Mouse (Mus musculus) ES-E14 (cell line): ENCODE measurements at regions not wholly inside any gene's neighbourhood (a gene's known extent, or its start where the extent isn't known, plus 50 kb on each side); places are given as distances from the start of the nearest gene placed in this dataset.

ENCODE experiments used
- DNase-seq: peaks from one replicate; pipeline ENCODE4 v3.0.0-alpha.2; 2013; ENCODE audit warnings: low read depth, low spot score
- H3K27ac ChIP-seq: 2 replicates; pipeline ENCODE4 v1.5.1; 2012; ENCODE audit warnings: low read depth, mild to moderate bottlenecking, low read length, moderate library complexity, mixed read lengths; ENCODE audit not compliant: poor library complexity, insufficient read depth, severe bottlenecking
- H3K36me3 ChIP-seq: 2 replicates; pipeline ENCODE4 v1.6.1; 2012; ENCODE audit warnings: mild to moderate bottlenecking, low read length, moderate library complexity, mixed read lengths; ENCODE audit not compliant: control insufficient read depth, poor library complexity, insufficient read depth, severe bottlenecking
- H3K4me1 ChIP-seq, 2 experiments: fragments of 150-350 bp in 1 of 2; sonication (generic) in 1 of 2; 2 replicates each; pipeline ENCODE4 v1.6.1; 2012; ENCODE audit warnings: low read length in 2 of 2, mild to moderate bottlenecking in 1 of 2, mixed read lengths in 1 of 2; ENCODE audit not compliant: control insufficient read depth in 2 of 2, insufficient read depth in 2 of 2, poor library complexity in 1 of 2
- H3K4me3 ChIP-seq, 2 experiments: fragments of 150-350 bp in 1 of 2; sonication (generic) in 1 of 2; 2 replicates each; pipeline ENCODE4 v1.5.1; 2012; ENCODE audit warnings: low read length in 2 of 2, low read depth in 1 of 2, mild to moderate bottlenecking in 1 of 2, mixed read lengths in 1 of 2; ENCODE audit not compliant: insufficient read depth in 1 of 2, poor library complexity in 1 of 2, severe bottlenecking in 1 of 2
- H3K9ac ChIP-seq: 2 replicates; pipeline ENCODE4 v1.6.1; 2012; ENCODE audit warnings: low read depth, mild to moderate bottlenecking, low read length, mixed read lengths; ENCODE audit not compliant: poor library complexity, insufficient read depth, severe bottlenecking
- H3K9me3 ChIP-seq: fragments of 150-350 bp; sonication (generic); 2 replicates; pipeline ENCODE4 v1.6.1; 2012; ENCODE audit warnings: low read depth, mild to moderate bottlenecking, low read length; ENCODE audit not compliant: control insufficient read depth, insufficient read depth
- CHD2 ChIP-seq: IDR thresholded peaks from 2 replicates; pipeline ENCODE4 v1.6.1; 2014; ENCODE audit warnings: mild to moderate bottlenecking, low read depth, low read length, inconsistent platforms
- HCFC1 ChIP-seq: IDR thresholded peaks from 2 replicates; pipeline ENCODE4 v1.6.1; 2012; ENCODE audit warnings: low read length, inconsistent platforms, borderline replicate concordance; ENCODE audit not compliant: insufficient read depth
- MAFK ChIP-seq: IDR thresholded peaks from 2 replicates; pipeline ENCODE4 v1.6.1; 2014; ENCODE audit warnings: mild to moderate bottlenecking, low read depth, low read length, inconsistent platforms; ENCODE audit not compliant: insufficient read depth
- ZC3H11A ChIP-seq: IDR thresholded peaks from 2 replicates; pipeline ENCODE4 v1.6.1; 2012; ENCODE audit warnings: low read depth, mild to moderate bottlenecking, inconsistent platforms, low read length, borderline replicate concordance
- ZNF384 ChIP-seq: IDR thresholded peaks from 2 replicates; pipeline ENCODE4 v1.6.1; 2012; ENCODE audit warnings: low read depth, low read length, inconsistent platforms
- in situ Hi-C, 2 experiments: fragments of 600-800 bp; cut with MboI; formaldehyde crosslinking; loops; one replicate each; pipeline ENCODE4 v1.15.1; 2025; ENCODE audit warnings: low sequenced_read_pairs in 2 of 2, inconsistent platforms in 1 of 2; ENCODE audit not compliant: unreplicated experiment in 2 of 2

DNA sequence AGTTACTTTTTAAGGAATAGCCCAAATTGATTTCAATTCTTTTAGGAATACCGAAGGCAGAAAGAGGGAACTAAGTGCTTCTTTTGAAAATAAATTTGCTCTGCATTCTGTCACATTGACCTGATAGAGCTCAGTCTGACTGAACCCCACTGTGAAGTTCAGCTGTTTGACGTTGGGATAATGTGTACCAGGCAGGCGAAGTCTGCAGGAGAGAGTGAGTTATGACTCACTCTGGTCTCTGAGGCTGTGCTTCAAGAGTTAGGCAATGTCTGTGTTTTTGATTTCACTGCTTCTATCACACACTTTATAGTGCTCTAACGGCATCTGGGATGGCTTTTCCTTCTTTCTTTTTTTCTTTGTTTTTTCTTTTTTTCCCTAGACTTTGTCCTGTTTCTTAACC, 283.5 kb downstream of the Naf1 start:
- H3K9me3 ChIP-seq, result no peaks in the 10 kb centered on the region
- H3K4me1 ChIP-seq, result no peaks in the 10 kb centered on the region
- in situ Hi-C loops, result no loop called here
- H3K36me3 ChIP-seq, result no peaks in the 10 kb centered on the region
- no peak for DNase-seq
- no peak overlapping the region for H3K9ac ChIP-seq
- TF ChIP-seq MAFK (no peak), ZNF384 (no peak), CHD2 (no peak), ZC3H11A (no peak), HCFC1 (no peak)
- no peak overlapping the region for H3K4me3 ChIP-seq
- H3K27ac ChIP-seq, result no peak overlapping the region

DNA sequence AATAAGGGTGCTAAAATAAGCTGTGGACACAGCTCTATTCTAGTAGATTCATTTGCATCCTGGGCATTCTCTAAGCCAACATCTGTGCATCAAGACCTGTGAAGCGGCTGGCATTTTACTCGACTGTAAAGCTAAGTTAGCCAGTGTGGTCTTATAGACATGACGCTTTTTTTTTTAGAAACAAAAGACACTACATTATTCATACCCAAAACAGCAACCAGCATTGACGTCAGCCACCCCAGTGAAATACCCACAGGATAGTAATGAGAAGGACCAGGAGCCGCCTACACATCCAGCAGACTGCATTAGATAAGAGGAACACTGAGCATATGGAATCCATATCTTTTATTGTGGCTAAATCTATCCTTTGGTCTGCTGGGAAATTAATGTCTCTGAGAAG, 321.7 kb downstream of the Naf1 start:
- H3K9me3 ChIP-seq, result no peaks in the 10 kb centered on the region
- in situ Hi-C loops, result no loop called here
- H3K9ac ChIP-seq, result no peak overlapping the region
- DNase-seq, result no peak
- TF ChIP-seq MAFK, result no peak
- no peak for TF ChIP-seq ZC3H11A
- no peak for TF ChIP-seq CHD2
- TF ChIP-seq HCFC1, result no peak
- TF ChIP-seq ZNF384, result no peak
- no peaks in the 10 kb centered on the region for H3K36me3 ChIP-seq
- no peaks in the 10 kb centered on the region for H3K4me1 ChIP-seq
- H3K27ac ChIP-seq, result no peak overlapping the region
- no peak overlapping the region for H3K4me3 ChIP-seq

- in situ Hi-C loops, result no loop called here
- DNase-seq, result no peak
- Histone ChIP-seq H3K9ac (no peak overlapping the region), H3K9me3 (no peaks in the 10 kb centered on the region), H3K4me1 (no peaks in the 10 kb centered on the region), H3K27ac (no peak overlapping the region), H3K36me3 (no peaks in the 10 kb centered on the region), H3K4me3 (no peak overlapping the region)
- TF ChIP-seq MAFK (no peak), CHD2 (no peak), ZNF384 (no peak), HCFC1 (no peak)
Measured at GRCm38 (mm10) chr8:67199213-67199612, 324.4 kb upstream of the Nat3 start.

DNA sequence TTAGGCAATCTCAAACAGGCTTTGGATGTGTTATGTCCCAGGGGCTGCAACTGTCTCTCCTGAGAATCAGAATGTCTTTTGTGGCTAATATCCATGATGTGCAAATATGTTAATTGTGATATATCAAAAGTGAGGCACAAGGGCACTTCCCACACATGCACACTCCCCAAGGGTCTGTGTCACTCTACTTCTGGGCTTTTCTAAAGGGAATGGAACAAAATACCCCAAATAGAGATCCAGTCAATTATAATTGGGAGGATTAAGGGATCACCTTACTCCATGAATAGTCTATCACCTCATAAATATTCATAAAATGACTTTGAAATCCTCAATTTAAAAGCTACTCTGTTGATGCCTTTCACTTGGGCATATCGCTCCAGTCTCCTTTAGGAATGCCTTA, 317.6 kb upstream of the Nat3 start:
- in situ Hi-C loops, result no loop called here
- H3K9ac ChIP-seq, result no peak overlapping the region
- no peaks in the 10 kb centered on the region for H3K4me1 ChIP-seq
- TF ChIP-seq CHD2, result no peak
- TF ChIP-seq ZNF384, result no peak
- no peaks in the 10 kb centered on the region for H3K36me3 ChIP-seq
- H3K27ac ChIP-seq, result no peak overlapping the region
- no peaks in the 10 kb centered on the region for H3K9me3 ChIP-seq
- no peak overlapping the region for H3K4me3 ChIP-seq
- no peak for DNase-seq

DNA sequence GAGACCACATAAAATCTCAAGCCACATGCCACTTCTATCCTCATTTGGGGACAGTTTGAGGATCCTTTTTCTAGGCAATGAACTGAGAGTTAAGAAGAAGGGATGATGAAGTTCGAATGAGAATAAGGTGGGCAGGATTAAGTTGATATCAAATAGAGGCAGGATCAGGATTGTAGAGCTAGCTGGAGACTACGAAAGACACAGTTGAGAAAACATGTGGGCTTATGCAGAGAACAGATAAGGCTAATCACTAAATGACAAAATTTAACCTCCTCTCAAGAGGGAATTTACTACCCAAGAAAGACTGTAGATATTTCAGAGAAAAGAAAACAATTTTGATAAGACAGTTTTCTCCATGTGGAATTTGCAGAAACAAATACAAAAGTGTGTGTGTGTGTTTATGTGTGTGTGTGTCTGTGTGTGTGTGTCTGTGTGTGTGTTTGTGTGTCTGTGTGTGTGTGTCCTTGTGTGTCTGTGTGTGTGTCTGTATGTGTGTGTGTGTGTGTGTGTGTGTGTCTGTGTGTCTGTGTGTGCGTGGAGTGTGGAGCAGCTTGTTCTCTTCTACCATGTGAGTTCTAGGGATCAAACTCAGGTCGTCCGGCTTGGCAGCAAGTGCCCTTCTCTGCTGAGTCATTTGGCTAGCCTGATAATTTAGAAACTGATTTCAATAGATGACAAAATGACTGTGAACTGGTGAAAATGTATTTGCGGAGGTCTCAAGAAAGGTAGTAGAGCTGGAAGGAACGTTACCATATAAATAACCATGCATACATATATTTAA, 291.5 kb upstream of the Nat3 start:
- Histone ChIP-seq H3K9ac (no peak overlapping the region), H3K9me3 (no peaks in the 10 kb centered on the region), H3K4me3 (no peak overlapping the region), H3K36me3 (no peaks in the 10 kb centered on the region), H3K4me1 (no peaks in the 10 kb centered on the region), H3K27ac (no peak overlapping the region)
- no peak for TF ChIP-seq ZC3H11A
- no peak for TF ChIP-seq MAFK
- no peak for TF ChIP-seq ZNF384
- no peak for TF ChIP-seq HCFC1
- TF ChIP-seq CHD2, result no peak
- in situ Hi-C loops, result no loop called here
- no peak for DNase-seq
